Mouse (Mus musculus) forebrain, embryonic 11.5 days (tissue): ENCODE data around the gene Lamc1. TPM values are rescaled to one million over a fixed set of nuclear protein-coding genes. Genes with fewer than 3 reads are reported as not detected.
"Not testable (repeated sequence)": the region's sequence is repeated elsewhere in the genome, so short reads cannot be mapped to it uniquely, and the experiment has no call there.

Experiments
- ATAC-seq: fragments of 200-750 bp; cut with Nextera tagmentation; replicated peaks from 2 replicates; pipeline ENCODE4 v1.8.0; 2017; ENCODE audit warnings: moderate TSS enrichment; ENCODE audit not compliant: low FRiP score
- DNase-seq: peaks from one replicate; pipeline ENCODE4 v3.0.0-alpha.2; 2017; ENCODE audit warnings: low spot score
- H3K27ac ChIP-seq: fragments of 300-500 bp; sonication (generic); 2 replicates; pipeline ENCODE4 v1.5.1; 2014; ENCODE audit warnings: low read depth, low read length
- H3K27me3 ChIP-seq: fragments of 300-500 bp; sonication (generic); 2 replicates; pipeline ENCODE4 v1.6.1; 2014; ENCODE audit warnings: mild to moderate bottlenecking, low read length, mixed read lengths; ENCODE audit not compliant: control insufficient read depth, insufficient read depth
- H3K36me3 ChIP-seq: fragments of 300-500 bp; sonication (generic); 2 replicates; pipeline ENCODE4 v1.6.1; 2014; ENCODE audit warnings: mild to moderate bottlenecking, low read length, moderate library complexity, mixed read lengths; ENCODE audit not compliant: control insufficient read depth, insufficient read depth
- H3K4me1 ChIP-seq: fragments of 300-500 bp; sonication (generic); replicated peaks from 2 replicates; pipeline ENCODE4 v1.6.1; 2014; ENCODE audit warnings: low read length, mixed read lengths; ENCODE audit not compliant: control insufficient read depth, insufficient read depth
- H3K4me2 ChIP-seq: fragments of 300-500 bp; sonication (generic); 2 replicates; pipeline ENCODE4 v1.6.1; 2014; ENCODE audit warnings: low read depth, mild to moderate bottlenecking, low read length, moderate library complexity, mixed read lengths; ENCODE audit not compliant: severe bottlenecking
- H3K4me3 ChIP-seq: fragments of 300-500 bp; sonication (generic); 2 replicates; pipeline ENCODE4 v1.5.1; 2014; ENCODE audit warnings: low read depth, low read length
- H3K9ac ChIP-seq: fragments of 300-500 bp; sonication (generic); 2 replicates; pipeline ENCODE4 v1.6.1; 2014; ENCODE audit warnings: low read length
- H3K9me3 ChIP-seq: fragments of 300-500 bp; sonication (generic); 2 replicates; pipeline ENCODE4 v1.6.1; 2016; ENCODE audit warnings: low read length, mixed read lengths; ENCODE audit not compliant: control insufficient read depth
- WGBS: fragments of 180-500 bp; shearing (Covaris S2); extraction: QIAGEN DNeasy Blood & Tissue Kit; methylation state at CpG from one replicate; pipeline ENCODE4 v1.1.7; 2014; 5-methylcytosine and 5-hydroxymethylcytosine counted together
- polyA plus RNA-seq: library from polyadenylated mRNA; unstranded; fragments of >200 nt; fragmentation: Nextera tagmentation; extraction: Ambion mirVana; gene quantifications from 2 replicates; pipeline ENCODE4 v1.2.1, GENCODE M21; 2014

The Lamc1 gene
- polyA plus RNA-seq, 1 experiment from 2014 or later: 31.4 TPM

- not testable (repeated sequence) for DNase-seq
Measured at GRCm38 (mm10) chr1:153299436-153299835, 33.1 kb downstream of the Lamc1 start.

GRCm38 (mm10) chr1:153297774-153298363 lies 34.7 kb downstream of the Lamc1 start:
- H3K27me3 ChIP-seq, ATAC-seq: not testable (repeated sequence)

More at GRCm38 (mm10) chr1:153299436-153299835, 33.1 kb downstream of the Lamc1 start:
- H3K9me3 ChIP-seq, H3K36me3 ChIP-seq, H3K9ac ChIP-seq, ATAC-seq, H3K4me2 ChIP-seq, H3K27ac ChIP-seq, H3K4me3 ChIP-seq, H3K4me1 ChIP-seq, H3K27me3 ChIP-seq: not testable (repeated sequence)
- WGBS: 92% methylated on average over 5 of the region's 5 CpGs

GRCm38 (mm10) chr1:153296035-153296434 lies 36.6 kb downstream of the Lamc1 start:
- Histone ChIP-seq H3K9ac (no peak overlapping the region), H3K27ac (no peak overlapping the region), H3K4me2 (no peak overlapping the region), H3K9me3 (no peaks in the 10 kb centered on the region), H3K4me1 (no peaks in the 10 kb centered on the region), H3K27me3 (no peaks in the 10 kb centered on the region), H3K36me3 (no peaks in the 10 kb centered on the region), H3K4me3 (no peak overlapping the region)
- ATAC-seq (no peak), DNase-seq (no peak)
- 53% methylated on average over 6 of the region's 6 CpGs for WGBS

More at GRCm38 (mm10) chr1:153297774-153298363, 34.7 kb downstream of the Lamc1 start:
- not testable (repeated sequence) for H3K9ac ChIP-seq, DNase-seq, H3K4me2 ChIP-seq, H3K4me3 ChIP-seq, H3K27ac ChIP-seq, H3K9me3 ChIP-seq, H3K36me3 ChIP-seq, H3K4me1 ChIP-seq
- 85% methylated on average over 4 of the region's 4 CpGs for WGBS

GRCm38 (mm10) chr1:153292892-153293291 lies 39.7 kb downstream of the Lamc1 start:
- Histone ChIP-seq H3K27me3 (no peaks in the 10 kb centered on the region), H3K9me3 (no peaks in the 10 kb centered on the region), H3K36me3 (no peaks in the 10 kb centered on the region), H3K4me2 (no peak overlapping the region), H3K9ac (no peak overlapping the region), H3K4me3 (no peak overlapping the region), H3K4me1 (no peaks in the 10 kb centered on the region), H3K27ac (no peak overlapping the region)
- DNase-seq (no peak), ATAC-seq (no peak)
- 67% methylated on average over 5 of the region's 5 CpGs for WGBS

GRCm38 (mm10) chr1:153292202-153292601 lies 40.4 kb downstream of the Lamc1 start:
- no peak overlapping the region for H3K27ac ChIP-seq
- 71% methylated on average over 6 of the region's 6 CpGs for WGBS
- no peaks in the 10 kb centered on the region for H3K9me3 ChIP-seq
- ATAC-seq (no peak), DNase-seq (no peak)
- no peak overlapping the region for H3K9ac ChIP-seq
- no peaks in the 10 kb centered on the region for H3K27me3 ChIP-seq
- no peak overlapping the region for H3K4me2 ChIP-seq
- H3K36me3 ChIP-seq: no peaks in the 10 kb centered on the region
- no peak overlapping the region for H3K4me3 ChIP-seq
- no peaks in the 10 kb centered on the region for H3K4me1 ChIP-seq

GRCm38 (mm10) chr1:153291416-153291815 lies 41.2 kb downstream of the Lamc1 start:
- no peaks in the 10 kb centered on the region for H3K4me1 ChIP-seq
- H3K36me3 ChIP-seq: no peaks in the 10 kb centered on the region
- no peaks in the 10 kb centered on the region for H3K27me3 ChIP-seq
- WGBS: 91% methylated on average over 4 of the region's 4 CpGs
- no peak overlapping the region for H3K4me2 ChIP-seq
- H3K9me3 ChIP-seq: no peaks in the 10 kb centered on the region
- H3K9ac ChIP-seq: no peak overlapping the region
- no peak overlapping the region for H3K4me3 ChIP-seq
- no peak for DNase-seq
- no peak for ATAC-seq
- no peak overlapping the region for H3K27ac ChIP-seq

- ATAC-seq (no peak), DNase-seq (peak; percentile 13)
- Histone ChIP-seq H3K27ac (no peak overlapping the region), H3K9me3 (no peaks in the 10 kb centered on the region), H3K9ac (no peak overlapping the region), H3K36me3 (no peaks in the 10 kb centered on the region), H3K4me2 (no peak overlapping the region), H3K4me1 (no peaks in the 10 kb centered on the region), H3K4me3 (no peak overlapping the region), H3K27me3 (no peaks in the 10 kb centered on the region)
- whole genome bisulfite sequencing: 82% methylated on average over 4 of the region's 4 CpGs
Measured at GRCm38 (mm10) chr1:153288010-153288409, 44.6 kb downstream of the Lamc1 start.

- ATAC-seq: no peak
- no peak overlapping the region; the same call in 1 of the 2 replicates for H3K27ac ChIP-seq
- 88% methylated on average over 5 of the region's 5 CpGs for WGBS
Measured at GRCm38 (mm10) chr1:153287443-153287842, 45.1 kb downstream of the Lamc1 start.

GRCm38 (mm10) chr1:153286216-153286615 lies 46.4 kb downstream of the Lamc1 start:
- Histone ChIP-seq H3K36me3 (no peaks in the 10 kb centered on the region), H3K4me2 (no peak overlapping the region), H3K9ac (no peak overlapping the region), H3K4me1 (peaks cover 5% of the 10 kb centered on the region; the same call in 1 of the 2 replicates), H3K27me3 (no peaks in the 10 kb centered on the region), H3K27ac (no peak overlapping the region), H3K9me3 (no peaks in the 10 kb centered on the region), H3K4me3 (no peak overlapping the region)
- WGBS: 94% methylated on average over 9 of the region's 9 CpGs
- ATAC-seq (no peak), DNase-seq (peak; percentile 16)

More at GRCm38 (mm10) chr1:153287443-153287842, 45.1 kb downstream of the Lamc1 start:
- Histone ChIP-seq H3K4me1 (no peaks in the 10 kb centered on the region), H3K4me2 (no peak overlapping the region), H3K27me3 (no peaks in the 10 kb centered on the region), H3K9ac (no peak overlapping the region), H3K9me3 (no peaks in the 10 kb centered on the region), H3K36me3 (no peaks in the 10 kb centered on the region), H3K4me3 (no peak overlapping the region)
- no peak for DNase-seq
